Mouse (Mus musculus) E14TG2a.4 (cell line): Measurements from ENCODE around the gene Add2.

ENCODE experiments used
- H3K27me3 ChIP-seq: 2 replicates; pipeline ENCODE4 v1.6.1; 2014; ENCODE audit warnings: low read length, control low read depth; ENCODE audit not compliant: insufficient read depth
- H3K36me3 ChIP-seq: 2 replicates; pipeline ENCODE4 v1.6.1; 2014; ENCODE audit warnings: low read length, control low read depth; ENCODE audit not compliant: insufficient read depth
- H3K4me1 ChIP-seq: replicated peaks from 2 replicates; pipeline ENCODE4 v1.6.1; 2014; ENCODE audit warnings: low read depth, low read length, control low read depth
- H3K4me3 ChIP-seq: replicated peaks from 2 replicates; pipeline ENCODE4 v1.5.1; 2014; ENCODE audit warnings: mild to moderate bottlenecking, low read length
- H3K9me3 ChIP-seq: 2 replicates; pipeline ENCODE4 v1.6.1; 2014; ENCODE audit warnings: low read length, control low read depth
- CTCF ChIP-seq: conservative IDR thresholded peaks from 2 replicates; pipeline ENCODE4 v1.5.1; 2014; ENCODE audit warnings: low read length
- NANOG ChIP-seq: IDR thresholded peaks from 2 replicates; pipeline ENCODE4 v1.6.1; 2014; ENCODE audit warnings: borderline replicate concordance, low read length, mixed read lengths
- POU5F1 ChIP-seq: IDR thresholded peaks from 2 replicates; pipeline ENCODE4 v1.6.1; 2014; ENCODE audit warnings: low read length, borderline replicate concordance

Add2 gene

GRCm38 (mm10) chr6:86085518-86085917, 57.0 kb downstream of the Add2 start:
- H3K4me1 ChIP-seq = 0 out of 2 replicates have a peak, but pooled peaks cover 1% of the 10 kb centered on the region
- peaks cover 14% of the 10 kb centered on the region; the same call in 1 of the 2 replicates for H3K27me3 ChIP-seq
- no peaks in the 10 kb centered on the region for H3K36me3 ChIP-seq
- TF ChIP-seq CTCF (peak; percentile 87), POU5F1 (no peak), NANOG (no peak)
- no peak overlapping the region for H3K4me3 ChIP-seq
- no peaks in the 10 kb centered on the region for H3K9me3 ChIP-seq

- no peak overlapping the region for H3K4me3 ChIP-seq
- TF ChIP-seq NANOG (no peak), CTCF (no peak), POU5F1 (no peak)
- 0 out of 2 replicates have a peak, but pooled peaks cover 3% of the 10 kb centered on the region for H3K4me1 ChIP-seq
- H3K27me3 ChIP-seq = peaks cover 14% of the 10 kb centered on the region; the same call in 1 of the 2 replicates
- H3K36me3 ChIP-seq = no peaks in the 10 kb centered on the region
- no peaks in the 10 kb centered on the region for H3K9me3 ChIP-seq
Observed at GRCm38 (mm10) chr6:86086851-86087571, 58.5 kb downstream of the Add2 start.

- H3K4me3 ChIP-seq = no peak overlapping the region
- TF ChIP-seq NANOG = no peak
- no peak for TF ChIP-seq POU5F1
- TF ChIP-seq CTCF = no peak
- H3K27me3 ChIP-seq = peaks cover 12% of the 10 kb centered on the region; the same call in 1 of the 2 replicates
- H3K36me3 ChIP-seq = no peaks in the 10 kb centered on the region
- no peaks in the 10 kb centered on the region for H3K9me3 ChIP-seq
- H3K4me1 ChIP-seq = 0 out of 2 replicates have a peak, but pooled peaks cover 3% of the 10 kb centered on the region
Observed at GRCm38 (mm10) chr6:86087813-86088212, 59.3 kb downstream of the Add2 start.

GRCm38 (mm10) chr6:86094202-86094838, 65.8 kb downstream of the Add2 start:
- no peak overlapping the region for H3K4me3 ChIP-seq
- peaks cover 9% of the 10 kb centered on the region for H3K4me1 ChIP-seq
- no peak for TF ChIP-seq POU5F1
- TF ChIP-seq CTCF = no peak
- no peak for TF ChIP-seq NANOG
- peaks cover 7% of the 10 kb centered on the region; the same call in 1 of the 2 replicates for H3K27me3 ChIP-seq
- H3K9me3 ChIP-seq = no peaks in the 10 kb centered on the region
- H3K36me3 ChIP-seq = no peaks in the 10 kb centered on the region

GRCm38 (mm10) chr6:86095518-86095917, 67.0 kb downstream of the Add2 start:
- H3K27me3 ChIP-seq = peaks cover 13% of the 10 kb centered on the region; the same call in 1 of the 2 replicates
- H3K36me3 ChIP-seq = no peaks in the 10 kb centered on the region
- TF ChIP-seq POU5F1 = no peak
- TF ChIP-seq CTCF = no peak
- no peak for TF ChIP-seq NANOG
- H3K9me3 ChIP-seq = no peaks in the 10 kb centered on the region
- peaks cover 8% of the 10 kb centered on the region for H3K4me1 ChIP-seq
- no peak overlapping the region for H3K4me3 ChIP-seq

GRCm38 (mm10) chr6:86096733-86097132, 68.3 kb downstream of the Add2 start:
- no peaks in the 10 kb centered on the region for H3K36me3 ChIP-seq
- H3K4me3 ChIP-seq = no peak overlapping the region; the same call in 1 of the 2 replicates
- no peak for TF ChIP-seq POU5F1
- no peak for TF ChIP-seq CTCF
- TF ChIP-seq NANOG = no peak
- H3K4me1 ChIP-seq = peaks cover 6% of the 10 kb centered on the region
- H3K9me3 ChIP-seq = no peaks in the 10 kb centered on the region
- H3K27me3 ChIP-seq = peaks cover 19% of the 10 kb centered on the region

- Histone ChIP-seq H3K4me1 (peaks cover 6% of the 10 kb centered on the region), H3K27me3 (peaks cover 23% of the 10 kb centered on the region), H3K36me3 (no peaks in the 10 kb centered on the region), H3K9me3 (no peaks in the 10 kb centered on the region), H3K4me3 (no peak overlapping the region)
- TF ChIP-seq CTCF (no peak), NANOG (no peak), POU5F1 (no peak)
Observed at GRCm38 (mm10) chr6:86097155-86097554, 68.7 kb downstream of the Add2 start.

- Histone ChIP-seq H3K27me3 (peaks cover 26% of the 10 kb centered on the region), H3K36me3 (no peaks in the 10 kb centered on the region), H3K4me3 (no peak overlapping the region), H3K9me3 (no peaks in the 10 kb centered on the region), H3K4me1 (peaks cover 6% of the 10 kb centered on the region)
- TF ChIP-seq NANOG = no peak
- 0 out of 2 replicates have a peak, but pooled peaks have one; percentile 10 for TF ChIP-seq CTCF
- TF ChIP-seq POU5F1 = 0 out of 2 replicates have a peak, but pooled peaks have one; percentile 16
Observed at GRCm38 (mm10) chr6:86099003-86099402, 70.5 kb downstream of the Add2 start.

- H3K36me3 ChIP-seq = no peaks in the 10 kb centered on the region
- H3K27me3 ChIP-seq = peaks cover 26% of the 10 kb centered on the region
- no peaks in the 10 kb centered on the region for H3K9me3 ChIP-seq
- TF ChIP-seq CTCF = no peak
- no peak for TF ChIP-seq NANOG
- TF ChIP-seq POU5F1 = no peak
- no peak overlapping the region for H3K4me3 ChIP-seq
- peaks cover 21% of the 10 kb centered on the region for H3K4me1 ChIP-seq
Observed at GRCm38 (mm10) chr6:86101451-86101850, 73.0 kb downstream of the Add2 start.
